Mouse (Mus musculus) intestine, postnatal 0 days (tissue): ENCODE results near the gene Ppard. TPM values are rescaled to one million over a fixed set of nuclear protein-coding genes. Genes with fewer than 3 reads are reported as not detected.

Experiments
- ATAC-seq: fragments of 200-750 bp; cut with Nextera tagmentation; 2 replicates; pipeline ENCODE4 v1.8.0; 2017; ENCODE audit warnings: mild to moderate bottlenecking, moderate TSS enrichment, moderate library complexity
- H3K27ac ChIP-seq: fragments of 300-500 bp; sonication (generic); 2 replicates; pipeline ENCODE4 v1.5.1; 2014; ENCODE audit warnings: mild to moderate bottlenecking, low read depth, low read length, moderate library complexity
- H3K27me3 ChIP-seq: fragments of 300-500 bp; sonication (generic); replicated peaks from 2 replicates; pipeline ENCODE4 v1.6.1; 2014; ENCODE audit warnings: low read length, mixed read lengths; ENCODE audit not compliant: control insufficient read depth, insufficient read depth
- H3K36me3 ChIP-seq: fragments of 300-500 bp; sonication (generic); 2 replicates; pipeline ENCODE4 v1.6.1; 2014; ENCODE audit warnings: mild to moderate bottlenecking, moderate library complexity; ENCODE audit not compliant: control insufficient read depth, insufficient read depth
- H3K4me1 ChIP-seq: fragments of 300-500 bp; sonication (generic); replicated peaks from 2 replicates; pipeline ENCODE4 v1.6.1; 2014; ENCODE audit warnings: antibody characterized with exemption, low read length, mixed read lengths; ENCODE audit not compliant: control insufficient read depth, insufficient read depth
- H3K4me2 ChIP-seq: fragments of 300-500 bp; sonication (generic); replicated peaks from 2 replicates; pipeline ENCODE4 v1.6.1; 2014; ENCODE audit warnings: low read depth, mild to moderate bottlenecking, moderate library complexity
- H3K4me3 ChIP-seq: fragments of 300-500 bp; sonication (generic); 2 replicates; pipeline ENCODE4 v1.5.1; 2014; ENCODE audit warnings: low read depth, low read length
- H3K9ac ChIP-seq: fragments of 300-500 bp; sonication (generic); 2 replicates; pipeline ENCODE4 v1.6.1; 2014; ENCODE audit warnings: mild to moderate bottlenecking, low read depth, low read length
- H3K9me3 ChIP-seq: fragments of 300-500 bp; sonication (generic); 2 replicates; pipeline ENCODE4 v1.6.1; 2016; ENCODE audit warnings: mixed run types; ENCODE audit not compliant: control insufficient read depth
- CTCF ChIP-seq: sonication (generic); IDR thresholded peaks from 2 replicates; pipeline ENCODE4 v1.5.1; 2016; ENCODE audit warnings: low read depth, mild to moderate bottlenecking, control low read depth, antibody characterized with exemption, moderate library complexity
- WGBS: fragments of 180-500 bp; shearing (Covaris S2); extraction: QIAGEN DNeasy Blood & Tissue Kit; methylation state at CpG from one replicate; pipeline ENCODE4 v1.1.7; 2014; 5-methylcytosine and 5-hydroxymethylcytosine counted together
- polyA plus RNA-seq: library from polyadenylated mRNA; unstranded; fragments of >200 nt; fragmentation: Nextera tagmentation; extraction: Ambion mirVana; gene quantifications from 2 replicates; pipeline ENCODE4 v1.2.1, GENCODE M21; 2015

The Ppard gene
- polyA plus RNA-seq, 1 experiment from 2014 or later = 1.7 TPM

DNA sequence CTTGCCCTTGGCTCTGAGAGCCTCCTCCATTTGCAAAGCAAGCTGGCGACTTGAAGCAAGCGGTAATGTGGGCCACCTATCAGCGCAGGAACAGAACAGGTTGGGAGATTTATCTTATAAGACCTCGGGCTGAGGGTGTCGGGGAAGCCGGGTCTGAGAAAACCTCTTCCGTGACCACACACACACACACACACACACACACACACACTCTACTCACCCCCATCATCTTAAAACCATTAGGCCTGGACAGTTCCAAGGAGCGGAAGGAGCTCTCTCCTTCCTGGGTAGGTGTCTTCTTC, 24.2 kb upstream of the Ppard start:
- Histone ChIP-seq H3K27ac (no peak overlapping the region), H3K4me1 (no peaks in the 10 kb centered on the region), H3K9ac (0 out of 2 replicates have a peak overlapping the region, but pooled peaks have one; percentile 48), H3K4me2 (peak overlapping the region; percentile 61), H3K27me3 (no peaks in the 10 kb centered on the region), H3K9me3 (no peaks in the 10 kb centered on the region), H3K36me3 (peaks cover 3% of the 10 kb centered on the region), H3K4me3 (peak overlapping the region; percentile 26)
- no peak for TF ChIP-seq CTCF
- 83% methylated on average over 8 of the region's 8 CpGs for WGBS
- no peak for ATAC-seq

DNA sequence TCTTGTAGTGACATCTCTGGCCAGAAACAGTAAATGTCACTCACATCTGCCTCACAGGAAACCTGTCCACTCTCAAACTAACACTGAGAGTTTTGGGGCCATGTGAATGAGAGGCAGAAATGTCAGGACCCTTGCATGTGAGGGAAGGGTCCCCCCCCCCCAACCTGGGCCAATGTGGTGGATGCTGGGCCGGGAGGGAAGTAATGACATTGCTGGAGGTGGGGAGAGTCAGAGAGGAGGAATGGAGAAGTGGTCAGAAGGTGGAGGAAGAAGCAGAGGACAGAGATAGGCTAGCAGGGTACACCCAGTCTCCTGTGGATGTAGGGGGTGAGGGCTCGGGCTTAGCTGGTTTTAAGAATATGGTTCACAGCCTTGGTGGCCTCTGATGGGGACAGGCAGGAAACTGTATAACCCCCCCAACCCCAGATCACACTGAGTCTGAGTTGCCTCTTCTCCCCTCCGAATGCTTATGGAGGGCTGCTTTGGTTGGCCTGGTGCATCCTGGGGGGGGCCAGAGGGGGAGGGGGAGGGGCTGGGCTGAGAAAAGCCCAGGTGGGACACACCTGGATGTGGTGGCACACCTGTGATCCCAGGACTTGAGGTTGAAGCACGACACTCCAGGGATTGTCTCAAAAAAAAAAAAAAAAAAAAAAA, 22.9 kb upstream of the Ppard start:
- WGBS = 70% methylated on average over 4 of the region's 4 CpGs

DNA sequence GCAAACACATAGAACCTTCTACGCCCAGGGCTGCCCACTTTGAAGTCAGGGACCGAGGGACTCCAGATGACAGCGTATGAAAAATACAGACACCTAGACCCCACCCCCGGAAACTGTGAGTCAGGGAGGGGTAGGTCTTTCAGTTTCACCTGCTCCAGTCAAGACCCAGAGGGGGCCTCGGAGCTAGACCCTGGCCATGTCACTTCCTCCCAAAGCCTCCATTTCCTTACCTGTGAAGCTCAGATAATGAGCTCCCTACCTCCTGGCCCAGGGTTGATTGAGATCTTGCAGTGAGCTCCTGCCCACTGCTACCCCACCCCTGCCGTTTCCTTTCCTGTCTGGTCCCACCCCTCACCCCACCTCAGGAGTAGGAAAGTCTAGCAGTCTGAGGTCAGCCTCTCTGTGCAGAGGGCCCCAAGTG, 20.6 kb upstream of the Ppard start:
- Histone ChIP-seq H3K27ac (no peak overlapping the region), H3K27me3 (no peaks in the 10 kb centered on the region), H3K9ac (no peak overlapping the region), H3K9me3 (no peaks in the 10 kb centered on the region), H3K4me3 (no peak overlapping the region), H3K4me1 (no peaks in the 10 kb centered on the region), H3K4me2 (no peak overlapping the region), H3K36me3 (no peaks in the 10 kb centered on the region)
- WGBS = 61% methylated on average over 6 of the region's 6 CpGs
- no peak for TF ChIP-seq CTCF
- 0 out of 2 replicates have a peak, but pooled peaks have one; percentile 15 for ATAC-seq

More for the DNA sequence above, 22.9 kb upstream of the Ppard start:
- no peak for TF ChIP-seq CTCF
- Histone ChIP-seq H3K9me3 (no peaks in the 10 kb centered on the region), H3K4me3 (no peak overlapping the region), H3K36me3 (no peaks in the 10 kb centered on the region), H3K27ac (no peak overlapping the region), H3K27me3 (no peaks in the 10 kb centered on the region), H3K9ac (no peak overlapping the region), H3K4me1 (no peaks in the 10 kb centered on the region), H3K4me2 (no peak overlapping the region)
- no peak for ATAC-seq

DNA sequence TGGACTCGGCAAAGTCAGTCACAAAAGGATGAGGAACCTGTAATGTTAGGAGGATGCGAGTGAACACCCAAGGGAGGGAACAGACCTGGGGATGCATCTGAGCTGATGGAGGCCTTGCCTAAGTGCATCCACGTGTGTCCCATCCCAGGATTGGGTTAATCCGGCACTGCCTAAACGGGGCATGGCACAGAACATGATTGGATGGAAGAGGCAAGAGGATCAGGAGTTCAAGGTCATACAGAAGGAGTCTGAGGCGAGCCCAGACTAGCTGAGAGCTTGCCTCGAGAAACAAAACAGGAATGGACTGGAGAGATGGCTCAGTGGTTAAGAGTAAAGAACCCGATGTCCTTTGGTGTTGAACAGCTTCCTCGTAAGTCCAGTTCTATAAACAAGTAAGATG, 20.1 kb upstream of the Ppard start:
- 0 out of 2 replicates have a peak, but pooled peaks have one; percentile 5 for ATAC-seq
- 43% methylated on average over 9 of the region's 9 CpGs for WGBS
- Histone ChIP-seq H3K9me3 (no peaks in the 10 kb centered on the region), H3K4me2 (no peak overlapping the region), H3K27ac (no peak overlapping the region), H3K4me1 (no peaks in the 10 kb centered on the region), H3K9ac (no peak overlapping the region), H3K4me3 (no peak overlapping the region), H3K36me3 (no peaks in the 10 kb centered on the region), H3K27me3 (no peaks in the 10 kb centered on the region)
- no peak for TF ChIP-seq CTCF

DNA sequence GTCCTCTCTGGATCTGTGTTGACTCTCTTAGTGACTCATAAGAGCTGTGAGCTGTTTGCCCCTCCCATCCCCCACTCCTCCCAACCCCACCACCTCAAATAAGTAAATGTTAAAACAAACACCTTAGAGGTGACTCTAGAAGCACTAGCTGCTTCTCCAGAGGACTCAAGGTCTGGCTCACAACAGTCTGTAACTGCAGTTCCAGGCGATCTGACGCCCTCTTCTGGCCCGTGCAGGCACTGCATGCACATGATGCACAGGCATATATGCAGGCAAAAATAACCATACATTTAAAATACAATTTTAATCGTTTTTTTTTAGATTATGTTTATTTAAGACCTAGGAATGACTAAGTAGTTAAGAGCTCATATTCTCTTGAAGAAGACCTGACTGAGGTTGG, 19.3 kb upstream of the Ppard start:
- 29% methylated on average over 4 of the region's 4 CpGs for WGBS
- no peaks in the 10 kb centered on the region for H3K9me3 ChIP-seq
- no peak for ATAC-seq

DNA sequence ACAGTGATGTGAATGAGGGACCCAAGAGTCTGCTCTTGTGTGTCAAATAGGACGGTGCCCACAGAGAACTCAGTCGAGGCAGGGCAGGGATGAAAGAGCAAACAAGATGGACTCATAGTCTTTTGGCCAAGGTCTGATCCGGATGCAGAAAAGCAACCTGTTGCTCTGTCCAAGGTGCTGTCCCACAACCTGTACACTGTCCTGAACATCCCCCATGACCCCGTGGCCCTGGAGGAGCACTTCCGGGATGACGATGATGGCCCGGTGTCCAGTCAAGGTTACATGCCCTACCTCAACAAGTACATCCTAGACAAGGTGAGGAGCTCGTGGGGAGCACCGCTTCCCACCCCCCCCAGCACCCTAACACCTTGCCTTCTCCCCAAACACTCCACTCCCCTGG, 15.7 kb upstream of the Ppard start:
- ATAC-seq = no peak
- H3K4me3 ChIP-seq = no peak overlapping the region
- no peaks in the 10 kb centered on the region for H3K9me3 ChIP-seq
- WGBS = 86% methylated on average over 9 of the region's 9 CpGs
- no peaks in the 10 kb centered on the region for H3K27me3 ChIP-seq
- H3K4me1 ChIP-seq = no peaks in the 10 kb centered on the region
- H3K36me3 ChIP-seq = no peaks in the 10 kb centered on the region
- no peak overlapping the region for H3K9ac ChIP-seq
- TF ChIP-seq CTCF = no peak
- no peak overlapping the region for H3K4me2 ChIP-seq
- no peak overlapping the region for H3K27ac ChIP-seq

More for the DNA sequence above, 19.3 kb upstream of the Ppard start:
- no peaks in the 10 kb centered on the region for H3K27me3 ChIP-seq
- H3K27ac ChIP-seq = no peak overlapping the region
- peak; percentile 53 for TF ChIP-seq CTCF
- no peak overlapping the region for H3K4me2 ChIP-seq
- H3K9ac ChIP-seq = no peak overlapping the region
- H3K4me3 ChIP-seq = no peak overlapping the region
- H3K4me1 ChIP-seq = no peaks in the 10 kb centered on the region
- no peaks in the 10 kb centered on the region for H3K36me3 ChIP-seq
